Mouse (Mus musculus): Measurements from ENCODE around the gene Grk5.

GRCm38 (mm10) chr19:60970406-60970805 is 80.9 kb downstream of the Grk5 start:
- TF ChIP-seq CTCF (IDR thresholded peaks at IDR 0.05; ENCODE audit: low read depth) = no peak
- no peak for TF ChIP-seq EP300 (IDR thresholded peaks at IDR 0.05; ENCODE audit: low read depth)

Data from liver, embryonic 14.5 days (tissue).